ENCODE assay signal across 26 mouse cellular contexts in genomic region chr4:42867390-42867789, GRCm38 (mm10). TPM values are rescaled to one million over a fixed set of nuclear protein-coding genes. Genes with fewer than 3 reads are reported as not detected.
A peak's percentile ranks its signal among the peaks of the same experiment; 100 is the strongest.
DNase-seq lines count a peak whose midpoint lies in the region; ATAC-seq and TF ChIP-seq lines count a peak whose summit lies in the region.
"Had no signal": no experiment of that assay in that cellular context is flagged by ENCODE, and none has a peak within 500 bp of the region (broad histone marks: within the 10 kb centered on the region; RNA-seq: fewer than 3 reads in every experiment).

No protein-coding gene starts in this region.

- H3K27ac ChIP-seq in heart, embryonic 11.5 days (ENCODE audit: low read depth, low read length): peak overlapping the region; percentile 68
- peak overlapping the region; percentile 68 for H3K27ac ChIP-seq in bone marrow, adult 2 months (ENCODE audit: control insufficient read depth, insufficient read depth, low read depth, low read length, poor library complexity)
- peak overlapping the region; percentile 66 for H3K27ac ChIP-seq in liver, postnatal 0 days (ENCODE audit: low read depth)
- H3K27ac ChIP-seq: heart, embryonic 13.5 days; hindbrain, embryonic 14.5 days; limb, embryonic 13.5 days; lung, embryonic 15.5 days had no signal

- H3K27me3 ChIP-seq in heart, embryonic 11.5 days (ENCODE audit: control insufficient read depth, insufficient read depth, low read length): no peaks in the 10 kb centered on the region
- H3K27me3 ChIP-seq in liver, postnatal 0 days (ENCODE audit: insufficient read depth, low read length): no peaks in the 10 kb centered on the region
- H3K27me3 ChIP-seq: limb, embryonic 13.5 days; lung, embryonic 15.5 days had no signal

- no peak for TF ChIP-seq CTCF in bone marrow, adult 2 months (IDR thresholded peaks at IDR 0.05; ENCODE audit: control insufficient read depth, insufficient read depth, low read length)
- no peak for TF ChIP-seq CTCF in liver, postnatal 0 days (IDR thresholded peaks at IDR 0.05; ENCODE audit: low read depth)

- TF ChIP-seq POLR2A in bone marrow, adult 2 months (IDR thresholded peaks at IDR 0.05; ENCODE audit: borderline replicate concordance, control insufficient read depth, low read depth, low read length): no peak

- ATAC-seq in heart, embryonic 11.5 days (replicated peaks; ENCODE audit: insufficient number of reproducible peaks, low FRiP score, low TSS enrichment): peak; percentile 85
- peak; percentile 95 for ATAC-seq in liver, postnatal 0 days
- ATAC-seq in CD4-positive, CD25-positive, alpha-beta regulatory T cell, adult 4 months: no peak

- H3K4me3 ChIP-seq in heart, embryonic 11.5 days (ENCODE audit: low read depth, low read length): no peak overlapping the region
- no peak overlapping the region for H3K4me3 ChIP-seq in bone marrow, adult 2 months (replicated peaks; ENCODE audit: control insufficient read depth, low read depth, low read length)
- no peak overlapping the region for H3K4me3 ChIP-seq in liver, postnatal 0 days (ENCODE audit: low read depth, low read length)
- H3K4me3 ChIP-seq: heart, embryonic 13.5 days; limb, embryonic 13.5 days; lung, embryonic 15.5 days had no signal

- H3K4me1 ChIP-seq in heart, embryonic 11.5 days (ENCODE audit: control insufficient read depth, insufficient read depth, low read length): no peaks in the 10 kb centered on the region
- no peaks in the 10 kb centered on the region; the same call in 1 of the 2 replicates for H3K4me1 ChIP-seq in bone marrow, adult 2 months (ENCODE audit: control insufficient read depth, insufficient read depth, low read length)
- H3K4me1 ChIP-seq in liver, postnatal 0 days (ENCODE audit: insufficient read depth): peaks cover 27% of the 10 kb centered on the region
- H3K4me1 ChIP-seq: heart, embryonic 13.5 days; limb, embryonic 13.5 days; lung, embryonic 15.5 days had no signal

- DNase-seq in heart, adult 8-10 months (ENCODE audit: low spot score): no peak
- peak; percentile 63 for DNase-seq in liver
- no peak for DNase-seq in liver, postnatal 0 days
- no peak for DNase-seq in urinary bladder, adult 2 months (ENCODE audit: low spot score)
- DNase-seq in layer of hippocampus, postnatal 14 days (ENCODE audit: low spot score in 2 of 2): no peak
- DNase-seq: cerebellum, postnatal 10 days; embryo, embryonic 11 days; gastrocnemius, postnatal 14 days; heart, postnatal 36 days; lung, postnatal 4 days; retina, postnatal 1 day; thymus, adult 18-20 months had no signal

- no peaks in the 10 kb centered on the region for H3K9me3 ChIP-seq in heart, embryonic 11.5 days (replicated peaks; ENCODE audit: control insufficient read depth, low read length)
- no peaks in the 10 kb centered on the region for H3K9me3 ChIP-seq in liver, postnatal 0 days (ENCODE audit: low read length)
- H3K9me3 ChIP-seq: heart, embryonic 13.5 days; limb, embryonic 13.5 days; lung, embryonic 15.5 days had no signal

- H3K4me2 ChIP-seq in heart, embryonic 11.5 days: no peak overlapping the region; the same call in 1 of the 2 replicates
- 0 out of 2 replicates have a peak overlapping the region, but pooled peaks have one; percentile 7 for H3K4me2 ChIP-seq in liver, postnatal 0 days (ENCODE audit: low read depth, low read length)
- H3K4me2 ChIP-seq: heart, embryonic 13.5 days; hindbrain, embryonic 14.5 days; limb, embryonic 13.5 days; lung, embryonic 15.5 days; midbrain, embryonic 11.5 days had no signal

- H3K9ac ChIP-seq in heart, embryonic 11.5 days (ENCODE audit: low read depth, low read length): no peak overlapping the region
- no peak overlapping the region for H3K9ac ChIP-seq in liver, postnatal 0 days (replicated peaks)
- H3K9ac ChIP-seq: heart, embryonic 13.5 days; hindbrain, embryonic 14.5 days; limb, embryonic 13.5 days; lung, embryonic 15.5 days had no signal

- no peaks in the 10 kb centered on the region for H3K36me3 ChIP-seq in heart, embryonic 11.5 days (ENCODE audit: control insufficient read depth, insufficient read depth, low read length)
- no peaks in the 10 kb centered on the region for H3K36me3 ChIP-seq in liver, postnatal 0 days (replicated peaks; ENCODE audit: insufficient read depth, low read length)
- H3K36me3 ChIP-seq: heart, embryonic 13.5 days; limb, embryonic 13.5 days; lung, embryonic 15.5 days had no signal

- peak; percentile 99 for TF ChIP-seq EP300 in liver, postnatal 0 days (IDR thresholded peaks at IDR 0.05; ENCODE audit: low read depth)

- 39% methylated on average over 3 of the region's 3 CpGs for WGBS in heart, embryonic 11.5 days (ENCODE audit: insufficient replicate concordance)
- 62% methylated on average over 3 of the region's 3 CpGs for WGBS in bone marrow, adult 2 months
- WGBS in liver, postnatal 0 days (ENCODE audit: insufficient replicate concordance): 29% methylated on average over 3 of the region's 3 CpGs

RNA-seq across cellular contexts. Expression of gene Fam205c, which starts 6.6 kb away (rescaled TPM):
- 0.46 TPM in 1 of 2 replicates, not detected in the other for polyA plus RNA-seq in heart, embryonic 11.5 days (2014; fragmentation: Nextera tagmentation; extraction: Ambion mirVana)
- 10 to 100 TPM in 2 of 4 experiments, 1 to 10 TPM in 2; 7.5 to 11.8 (median 10.3) TPM for total RNA-seq in heart, adult 8-10 months (2022)
- not detected in 2 replicates for polyA plus RNA-seq in bone marrow, adult 2 months (2011; ENCODE audit: insufficient read depth, insufficient read length, low replicate concordance, missing spikeins)
- 0.22 and 0.39 TPM in 2 replicates for polyA plus RNA-seq in liver, postnatal 0 days (2015; fragmentation: Nextera tagmentation; extraction: Ambion mirVana)
- not detected in 2 replicates for polyA plus RNA-seq in urinary bladder, adult 2 months (2012; rRNA removed)
- not detected for polyA plus RNA-seq in CD4-positive, CD25-positive, alpha-beta regulatory T cell, adult 4 months (2017; shearing (Covaris generic))
- under 1 TPM; 0.38 to 0.46 TPM for total RNA-seq in layer of hippocampus, postnatal 14 days (2021)
- total RNA-seq: adrenal gland, postnatal 4 days; monocyte, adult 5-6 weeks had no signal
- polyA plus RNA-seq: limb, embryonic 13.5 days had no signal

RNA-seq across cellular contexts. Expression of gene Gm12394, which starts 10.8 kb away (rescaled TPM):
- 0.13 TPM in 1 of 2 replicates, not detected in the other for polyA plus RNA-seq in heart, embryonic 11.5 days (2014; fragmentation: Nextera tagmentation; extraction: Ambion mirVana)
- not detected for total RNA-seq in heart, adult 8-10 months (2022)
- not detected in 2 replicates for polyA plus RNA-seq in bone marrow, adult 2 months (2011; ENCODE audit: insufficient read depth, insufficient read length, low replicate concordance, missing spikeins)
- polyA plus RNA-seq in liver, postnatal 0 days (2015; fragmentation: Nextera tagmentation; extraction: Ambion mirVana): 0.05 TPM in 1 of 2 replicates, not detected in the other
- polyA plus RNA-seq in urinary bladder, adult 2 months (2012; rRNA removed): not detected in 2 replicates
- polyA plus RNA-seq in CD4-positive, CD25-positive, alpha-beta regulatory T cell, adult 4 months (2017; shearing (Covaris generic)): not detected
- 1 to 10 TPM in 1 of 2 experiments, under 1 TPM in 1; 0.65 to 1.0 TPM for total RNA-seq in layer of hippocampus, postnatal 14 days (2021)
- total RNA-seq: gastrocnemius, postnatal 14 days; heart, postnatal 36 days; monocyte, adult 5-6 weeks had no signal

RNA-seq across cellular contexts. Expression of gene Fam205a1, which starts 13.7 kb away (rescaled TPM):
- not detected in 2 replicates for polyA plus RNA-seq in heart, embryonic 11.5 days (2014; fragmentation: Nextera tagmentation; extraction: Ambion mirVana)
- total RNA-seq in heart, adult 8-10 months (2022): not detected
- polyA plus RNA-seq in bone marrow, adult 2 months (2011; ENCODE audit: insufficient read depth, insufficient read length, low replicate concordance, missing spikeins): 0.45 and 0.84 TPM in 2 replicates
- 0.04 TPM in 2 replicates for polyA plus RNA-seq in liver, postnatal 0 days (2015; fragmentation: Nextera tagmentation; extraction: Ambion mirVana)
- 0.03 and 0.10 TPM in 2 replicates for polyA plus RNA-seq in urinary bladder, adult 2 months (2012; rRNA removed)
- polyA plus RNA-seq in CD4-positive, CD25-positive, alpha-beta regulatory T cell, adult 4 months (2017; shearing (Covaris generic)): not detected
- total RNA-seq in layer of hippocampus, postnatal 14 days (2021): under 1 TPM; 0.46 to 0.64 TPM
- total RNA-seq: adrenal gland, adult 18-20 months; adrenal gland, postnatal 4 days; gastrocnemius, postnatal 14 days; monocyte, adult 5-6 weeks had no signal
- polyA plus RNA-seq: embryonic facial prominence, embryonic 14.5 days; intestine, embryonic 14.5 days; kidney, embryonic 16.5 days; limb, embryonic 13.5 days; lung, embryonic 15.5 days had no signal

RNA-seq across cellular contexts. Expression of gene Phf24, which starts 49.1 kb away (rescaled TPM):
- polyA plus RNA-seq in heart, embryonic 11.5 days (2014; fragmentation: Nextera tagmentation; extraction: Ambion mirVana): 1.9 and 2.4 TPM in 2 replicates
- 1 to 10 TPM; 4.3 to 9.8 (median 7.0) TPM for total RNA-seq in heart, adult 8-10 months (2022)
- not detected in 2 replicates for polyA plus RNA-seq in bone marrow, adult 2 months (2011; ENCODE audit: insufficient read depth, insufficient read length, low replicate concordance, missing spikeins)
- polyA plus RNA-seq in liver, postnatal 0 days (2015; fragmentation: Nextera tagmentation; extraction: Ambion mirVana): 0.11 and 0.12 TPM in 2 replicates
- polyA plus RNA-seq in urinary bladder, adult 2 months (2012; rRNA removed): 4.0 and 4.7 TPM in 2 replicates
- under 1 TPM in 1 of 2 experiments, not detected in 1; 0.05 TPM for polyA plus RNA-seq in CD4-positive, CD25-positive, alpha-beta regulatory T cell, adult 4 months (2017; shearing (Covaris generic))
- total RNA-seq in layer of hippocampus, postnatal 14 days (2021): 100 to 1,000 TPM; 121 to 134 TPM
- total RNA-seq: monocyte, adult 5-6 weeks had no signal
